Comparison of ENCODE assay signal across 14 mouse cellular contexts in genomic region chr2:35260291-35260690, GRCm38 (mm10). TPM values are rescaled to one million over a fixed set of nuclear protein-coding genes. Genes with fewer than 3 reads are reported as not detected.
DNase-seq lines count a peak whose midpoint lies in the region; ATAC-seq lines count a peak whose summit lies in the region.
"Had no signal": no experiment of that assay in that cellular context is flagged by ENCODE, and none has a peak within 500 bp of the region (broad histone marks: within the 10 kb centered on the region; RNA-seq: fewer than 3 reads in every experiment).

No protein-coding gene starts in this region.

- H3K9ac ChIP-seq in heart, embryonic 12.5 days, result no peak overlapping the region
- no peak overlapping the region for H3K9ac ChIP-seq in kidney, embryonic 16.5 days (replicated peaks; ENCODE audit: low read length)
- no peak overlapping the region for H3K9ac ChIP-seq in intestine, embryonic 16.5 days (ENCODE audit: low read depth, low read length)
- H3K9ac ChIP-seq: liver, embryonic 12.5 days; lung, embryonic 15.5 days had no signal

- 39% methylated on average over 1 of the region's 1 CpGs for WGBS in heart, embryonic 12.5 days
- WGBS in kidney, embryonic 16.5 days, result 39% methylated on average over 1 of the region's 1 CpGs
- WGBS in intestine, embryonic 16.5 days, result 42% methylated on average over 1 of the region's 1 CpGs

- H3K4me1 ChIP-seq in heart, embryonic 12.5 days (replicated peaks), result peaks cover 67% of the 10 kb centered on the region
- peaks cover 47% of the 10 kb centered on the region for H3K4me1 ChIP-seq in kidney, embryonic 16.5 days (ENCODE audit: insufficient read depth, low read length)
- H3K4me1 ChIP-seq in intestine, embryonic 16.5 days (ENCODE audit: control insufficient read depth, insufficient read depth, low read length), result peaks cover 29% of the 10 kb centered on the region

- H3K27ac ChIP-seq in heart, embryonic 12.5 days (ENCODE audit: poor library complexity, severe bottlenecking), result peak overlapping the region; percentile 88
- no peak overlapping the region for H3K27ac ChIP-seq in kidney, embryonic 16.5 days (ENCODE audit: low read length)
- peak overlapping the region; percentile 73 for H3K27ac ChIP-seq in intestine, embryonic 16.5 days (ENCODE audit: low read length)
- H3K27ac ChIP-seq: hindbrain, postnatal 0 days; layer of hippocampus, adult 2 months had no signal

- H3K9me3 ChIP-seq in heart, embryonic 12.5 days (replicated peaks), result no peaks in the 10 kb centered on the region
- no peaks in the 10 kb centered on the region for H3K9me3 ChIP-seq in kidney, embryonic 16.5 days (ENCODE audit: low read length)
- H3K9me3 ChIP-seq in intestine, embryonic 16.5 days (ENCODE audit: control insufficient read depth, low read length), result no peaks in the 10 kb centered on the region
- H3K9me3 ChIP-seq: liver, embryonic 12.5 days; lung, embryonic 15.5 days had no signal

- DNase-seq in heart, adult 18-20 months, result no peak
- no peak for DNase-seq in kidney, postnatal 4 days
- DNase-seq in MEL-GATA-1-ER (ENCODE audit: extremely low read depth, low read depth), result peak; percentile 27
- DNase-seq in ovary, postnatal 10 days (ENCODE audit: low spot score), result no peak
- no peak for DNase-seq in spleen, postnatal 36 days (ENCODE audit: low spot score in 2 of 2)
- DNase-seq: cerebellum, postnatal 25 days; heart, postnatal 14 days had no signal

- H3K4me3 ChIP-seq in heart, embryonic 12.5 days, result no peak overlapping the region
- H3K4me3 ChIP-seq in kidney, embryonic 16.5 days (ENCODE audit: low read length), result no peak overlapping the region
- no peak overlapping the region for H3K4me3 ChIP-seq in intestine, embryonic 16.5 days (ENCODE audit: low read length)
- H3K4me3 ChIP-seq: layer of hippocampus, adult 2 months; liver, embryonic 12.5 days; lung, embryonic 15.5 days had no signal

- H3K27me3 ChIP-seq in heart, embryonic 12.5 days (replicated peaks), result no peaks in the 10 kb centered on the region
- no peaks in the 10 kb centered on the region for H3K27me3 ChIP-seq in kidney, embryonic 16.5 days (ENCODE audit: insufficient read depth, low read length)
- H3K27me3 ChIP-seq in intestine, embryonic 16.5 days (replicated peaks; ENCODE audit: control insufficient read depth, insufficient read depth, low read length), result no peaks in the 10 kb centered on the region
- H3K27me3 ChIP-seq: lung, embryonic 15.5 days had no signal

- H3K36me3 ChIP-seq in heart, embryonic 12.5 days, result no peaks in the 10 kb centered on the region
- no peaks in the 10 kb centered on the region for H3K36me3 ChIP-seq in kidney, embryonic 16.5 days (ENCODE audit: insufficient read depth, low read length)
- H3K36me3 ChIP-seq in intestine, embryonic 16.5 days (ENCODE audit: control insufficient read depth, insufficient read depth, low read length), result no peaks in the 10 kb centered on the region
- H3K36me3 ChIP-seq: liver, embryonic 12.5 days; lung, embryonic 15.5 days had no signal

- ATAC-seq in heart, embryonic 12.5 days (ENCODE audit: insufficient number of reproducible peaks, low FRiP score), result no peak
- no peak for ATAC-seq in kidney, embryonic 16.5 days (ENCODE audit: low FRiP score, low TSS enrichment)
- no peak for ATAC-seq in intestine, embryonic 16.5 days
- ATAC-seq: hindbrain, postnatal 0 days; liver, embryonic 12.5 days had no signal

- peak overlapping the region; percentile 93; the same call in 1 of the 2 replicates for H3K4me2 ChIP-seq in heart, embryonic 12.5 days
- 0 out of 2 replicates have a peak overlapping the region, but pooled peaks have one; percentile 0 for H3K4me2 ChIP-seq in kidney, embryonic 16.5 days (replicated peaks; ENCODE audit: low read depth, low read length)
- no peak overlapping the region for H3K4me2 ChIP-seq in intestine, embryonic 16.5 days (ENCODE audit: low read depth, low read length)

RNA-seq across cellular contexts. Expression of gene Gsn, which starts 4.1 kb away (rescaled TPM):
- 186 and 190 TPM in 2 replicates for polyA plus RNA-seq in heart, embryonic 12.5 days (2016; fragmentation: Nextera tagmentation; extraction: Ambion mirVana)
- 100 to 1,000 TPM; 742 to 802 TPM for total RNA-seq in heart, adult 18-20 months (2021)
- 149 and 165 TPM in 2 replicates for polyA plus RNA-seq in kidney, embryonic 16.5 days (2015; fragmentation: Nextera tagmentation; extraction: Ambion mirVana)
- 177 TPM in 2 replicates for polyA plus RNA-seq in intestine, embryonic 16.5 days (2015; fragmentation: Nextera tagmentation; extraction: Ambion mirVana)

RNA-seq across cellular contexts. Expression of gene Rab14, which starts 59.4 kb away (rescaled TPM):
- polyA plus RNA-seq in heart, embryonic 12.5 days (2016; fragmentation: Nextera tagmentation; extraction: Ambion mirVana), result 255 and 280 TPM in 2 replicates
- total RNA-seq in heart, adult 18-20 months (2021), result 100 to 1,000 TPM; 128 to 136 TPM
- polyA plus RNA-seq in kidney, embryonic 16.5 days (2015; fragmentation: Nextera tagmentation; extraction: Ambion mirVana), result 309 and 365 TPM in 2 replicates
- 343 and 359 TPM in 2 replicates for polyA plus RNA-seq in intestine, embryonic 16.5 days (2015; fragmentation: Nextera tagmentation; extraction: Ambion mirVana)
